Mouse (Mus musculus): ENCODE data around the gene Olfr1185-ps1. TPM values are rescaled to one million over a fixed set of nuclear protein-coding genes. Genes with fewer than 3 reads are reported as not detected.
"Not testable (repeated sequence)": the region's sequence is repeated elsewhere in the genome, so short reads cannot be mapped to it uniquely, and the experiment has no call there.

Gene Olfr1185-ps1
- not detected in 2 replicates for polyA plus RNA-seq (2015; fragmentation: Nextera tagmentation; extraction: Ambion mirVana)

GRCm38 (mm10) chr2:88493020-88493419 lies at the start of gene Olfr1185-ps1:
Gene Olfr1185-ps1, plus strand, starts transcription at chr2:88493320.
- Histone ChIP-seq H3K36me3 (no peaks in the 10 kb centered on the region), H3K27me3 (no peaks in the 10 kb centered on the region), H3K4me2 (no peak within 1 kb of the TSS), H3K9me3 (replicated peaks) (no peaks in the 10 kb centered on the region), H3K27ac (no peak within 1 kb of the TSS), H3K4me1 (no peaks in the 10 kb centered on the region), H3K4me3 (replicated peaks) (no peak within 1 kb of the TSS), H3K9ac (no peak within 1 kb of the TSS)
- no peak for ATAC-seq (replicated peaks; ENCODE audit: low FRiP score)
- 68% methylated on average over 2 of the region's 2 CpGs for WGBS

GRCm38 (mm10) chr2:88449031-88449430 lies 44.1 kb upstream of the Olfr1185-ps1 start, which contains the start of gene Gm13757:
Gene Gm13757, minus strand, starts transcription at chr2:88449131.
- 96% methylated on average over 1 of the region's 1 CpGs for WGBS
- H3K9me3 ChIP-seq (replicated peaks): no peaks in the 10 kb centered on the region
- H3K9ac ChIP-seq: no peak within 1 kb of the TSS
- no peak for ATAC-seq (replicated peaks; ENCODE audit: low FRiP score)
- H3K36me3 ChIP-seq: no peaks in the 10 kb centered on the region
- no peaks in the 10 kb centered on the region for H3K27me3 ChIP-seq
- no peak within 1 kb of the TSS for H3K27ac ChIP-seq
- H3K4me1 ChIP-seq: no peaks in the 10 kb centered on the region
- no peak within 1 kb of the TSS for H3K4me2 ChIP-seq
- no peak within 1 kb of the TSS for H3K4me3 ChIP-seq (replicated peaks)

- WGBS: 83% methylated on average over 1 of the region's 1 CpGs
- H3K36me3 ChIP-seq; H3K9ac ChIP-seq; H3K4me3 ChIP-seq (replicated peaks); H3K4me1 ChIP-seq; H3K27ac ChIP-seq; H3K9me3 ChIP-seq (replicated peaks); ATAC-seq (replicated peaks; ENCODE audit: low FRiP score); H3K4me2 ChIP-seq; H3K27me3 ChIP-seq: not testable (repeated sequence)
Observed at GRCm38 (mm10) chr2:88454567-88454966, 38.6 kb upstream of the Olfr1185-ps1 start, which contains the start of gene Olfr1183. Gene Olfr1183, plus strand, starts transcription at chr2:88454867.

- Histone ChIP-seq H3K36me3 (no peaks in the 10 kb centered on the region), H3K9me3 (replicated peaks) (no peaks in the 10 kb centered on the region), H3K4me2 (no peak within 1 kb of the TSS), H3K9ac (no peak within 1 kb of the TSS), H3K4me1 (no peaks in the 10 kb centered on the region), H3K4me3 (replicated peaks) (no peak within 1 kb of the TSS), H3K27ac (no peak within 1 kb of the TSS), H3K27me3 (no peaks in the 10 kb centered on the region)
- 90% methylated on average over 2 of the region's 2 CpGs for WGBS
- ATAC-seq (replicated peaks; ENCODE audit: low FRiP score): no peak
Observed at GRCm38 (mm10) chr2:88483298-88483697, 9.8 kb upstream of the Olfr1185-ps1 start, which contains the start of gene Olfr1184. Gene Olfr1184, plus strand, starts transcription at chr2:88483598.

- H3K4me2 ChIP-seq: no peak within 1 kb of the TSS
- no peaks in the 10 kb centered on the region for H3K27me3 ChIP-seq
- H3K36me3 ChIP-seq: no peaks in the 10 kb centered on the region
- H3K27ac ChIP-seq: no peak within 1 kb of the TSS
- no peak within 1 kb of the TSS for H3K4me3 ChIP-seq (replicated peaks)
- ATAC-seq (replicated peaks; ENCODE audit: low FRiP score): no peak
- no peaks in the 10 kb centered on the region for H3K4me1 ChIP-seq
- no peak within 1 kb of the TSS for H3K9ac ChIP-seq
- H3K9me3 ChIP-seq (replicated peaks): no peaks in the 10 kb centered on the region
- 75% methylated on average over 2 of the region's 2 CpGs for WGBS
Observed at GRCm38 (mm10) chr2:88518251-88518650, 25.1 kb downstream of the Olfr1185-ps1 start, which contains the start of gene Olfr1186. Gene Olfr1186, plus strand, starts transcription at chr2:88518551.

GRCm38 (mm10) chr2:88525720-88526119 lies 32.6 kb downstream of the Olfr1185-ps1 start:
- WGBS: 69% methylated on average over 3 of the region's 3 CpGs
- Histone ChIP-seq H3K9me3 (replicated peaks) (no peaks in the 10 kb centered on the region), H3K27ac (no peak overlapping the region), H3K4me1 (no peaks in the 10 kb centered on the region), H3K36me3 (no peaks in the 10 kb centered on the region), H3K4me2 (no peak overlapping the region), H3K27me3 (no peaks in the 10 kb centered on the region), H3K9ac (no peak overlapping the region), H3K4me3 (replicated peaks) (no peak overlapping the region)
- no peak for ATAC-seq (replicated peaks; ENCODE audit: low FRiP score)

Other genes with a start within 250 kb of the Olfr1185-ps1 start
- gene Olfr1173, start 213.4 kb upstream of the Olfr1185-ps1 start, polyA plus RNA-seq (2015; fragmentation: Nextera tagmentation; extraction: Ambion mirVana): not detected in 2 replicates
- not detected in 2 replicates for gene Olfr1174-ps, start 178.2 kb upstream of the Olfr1185-ps1 start, polyA plus RNA-seq (2015; fragmentation: Nextera tagmentation; extraction: Ambion mirVana)
- not detected in 2 replicates for gene Olfr1175-ps, start 166.1 kb upstream of the Olfr1185-ps1 start, polyA plus RNA-seq (2015; fragmentation: Nextera tagmentation; extraction: Ambion mirVana)
- gene Olfr1176, start 156.6 kb upstream of the Olfr1185-ps1 start, polyA plus RNA-seq (2015; fragmentation: Nextera tagmentation; extraction: Ambion mirVana): not detected in 2 replicates
- not detected in 2 replicates for gene Olfr1177-ps, start 146.8 kb upstream of the Olfr1185-ps1 start, polyA plus RNA-seq (2015; fragmentation: Nextera tagmentation; extraction: Ambion mirVana)
- not detected in 2 replicates for gene Olfr1178, start 106.3 kb upstream of the Olfr1185-ps1 start, polyA plus RNA-seq (2015; fragmentation: Nextera tagmentation; extraction: Ambion mirVana)
- not detected in 2 replicates for gene Olfr1179, start 86.9 kb upstream of the Olfr1185-ps1 start, polyA plus RNA-seq (2015; fragmentation: Nextera tagmentation; extraction: Ambion mirVana)
- gene Olfr1180, start 74.2 kb upstream of the Olfr1185-ps1 start, polyA plus RNA-seq (2015; fragmentation: Nextera tagmentation; extraction: Ambion mirVana): not detected in 2 replicates
- not detected in 2 replicates for gene Olfr1181, start 67.1 kb upstream of the Olfr1185-ps1 start, polyA plus RNA-seq (2015; fragmentation: Nextera tagmentation; extraction: Ambion mirVana)
- not detected in 2 replicates for gene Gm13757, start 44.2 kb upstream of the Olfr1185-ps1 start, polyA plus RNA-seq (2015; fragmentation: Nextera tagmentation; extraction: Ambion mirVana)
- gene Olfr1183, start 38.5 kb upstream of the Olfr1185-ps1 start, polyA plus RNA-seq (2015; fragmentation: Nextera tagmentation; extraction: Ambion mirVana): not detected in 2 replicates
- not detected in 2 replicates for gene Olfr1184, start 9.7 kb upstream of the Olfr1185-ps1 start, polyA plus RNA-seq (2015; fragmentation: Nextera tagmentation; extraction: Ambion mirVana)
- not detected in 2 replicates for gene Olfr1186, start 25.2 kb downstream of the Olfr1185-ps1 start, polyA plus RNA-seq (2015; fragmentation: Nextera tagmentation; extraction: Ambion mirVana)
- gene Olfr1188, start 63.6 kb downstream of the Olfr1185-ps1 start, polyA plus RNA-seq (2015; fragmentation: Nextera tagmentation; extraction: Ambion mirVana): not detected in 2 replicates
- not detected in 2 replicates for gene Olfr1189, start 93.1 kb downstream of the Olfr1185-ps1 start, polyA plus RNA-seq (2015; fragmentation: Nextera tagmentation; extraction: Ambion mirVana)
- not detected in 2 replicates for gene Olfr1191-ps1, start 147.2 kb downstream of the Olfr1185-ps1 start, polyA plus RNA-seq (2015; fragmentation: Nextera tagmentation; extraction: Ambion mirVana)
- not detected in 2 replicates for gene Olfr1192-ps1, start 155.2 kb downstream of the Olfr1185-ps1 start, polyA plus RNA-seq (2015; fragmentation: Nextera tagmentation; extraction: Ambion mirVana)
- gene Olfr1193, start 182.3 kb downstream of the Olfr1185-ps1 start, polyA plus RNA-seq (2015; fragmentation: Nextera tagmentation; extraction: Ambion mirVana): not detected in 2 replicates
- not detected in 2 replicates for gene Olfr1195, start 195.9 kb downstream of the Olfr1185-ps1 start, polyA plus RNA-seq (2015; fragmentation: Nextera tagmentation; extraction: Ambion mirVana)
- gene Olfr1196, start 211.3 kb downstream of the Olfr1185-ps1 start, polyA plus RNA-seq (2015; fragmentation: Nextera tagmentation; extraction: Ambion mirVana): not detected in 2 replicates
- not detected in 2 replicates for gene Olfr1197, start 239.0 kb downstream of the Olfr1185-ps1 start, polyA plus RNA-seq (2015; fragmentation: Nextera tagmentation; extraction: Ambion mirVana)